In the genomic region with DNA sequence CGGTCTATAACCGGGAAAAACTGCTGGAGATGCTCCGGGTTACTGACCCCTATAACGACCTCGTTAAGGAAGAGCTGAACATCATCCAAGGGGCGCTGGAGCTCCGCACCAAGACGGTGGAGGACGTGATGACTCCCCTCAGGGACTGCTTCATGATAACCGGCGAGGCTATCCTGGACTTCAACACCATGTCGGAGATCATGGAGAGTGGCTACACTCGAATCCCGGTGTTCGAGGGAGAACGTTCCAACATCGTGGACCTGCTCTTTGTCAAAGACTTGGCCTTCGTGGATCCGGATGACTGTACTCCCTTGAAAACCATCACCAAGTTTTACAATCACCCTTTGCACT, we compare ENCODE assay signal across 8 mouse cellular contexts. TPM values are rescaled to one million over a fixed set of nuclear protein-coding genes. Genes with fewer than 3 reads are reported as not detected.
DNase-seq lines count a peak whose midpoint lies in the region; ATAC-seq lines count a peak whose summit lies in the region.

No protein-coding gene starts in this region.

- H3K4me1 ChIP-seq in heart, embryonic 16.5 days (ENCODE audit: control insufficient read depth, insufficient read depth, low read length) = 0 out of 2 replicates have a peak, but pooled peaks cover 9% of the 10 kb centered on the region
- H3K4me1 ChIP-seq in liver, embryonic 16.5 days (ENCODE audit: control insufficient read depth, low read depth, low read length) = peaks cover 34% of the 10 kb centered on the region

- no peaks in the 10 kb centered on the region for H3K9me3 ChIP-seq in heart, embryonic 16.5 days (replicated peaks; ENCODE audit: control insufficient read depth, low read length)
- no peaks in the 10 kb centered on the region for H3K9me3 ChIP-seq in liver, embryonic 16.5 days (replicated peaks; ENCODE audit: control insufficient read depth, low read length)

- H3K27ac ChIP-seq in heart, embryonic 16.5 days (ENCODE audit: low read length) = no peak overlapping the region
- no peak overlapping the region for H3K27ac ChIP-seq in liver, embryonic 16.5 days (ENCODE audit: low read length)

- peak overlapping the region; percentile 85 for H3K4me3 ChIP-seq in heart, embryonic 16.5 days (ENCODE audit: low read length)
- H3K4me3 ChIP-seq in liver, embryonic 16.5 days (ENCODE audit: low read depth, low read length) = peak overlapping the region; percentile 99

- intact Hi-C loops in gastrocnemius, postnatal 14 days (cut with DNase I; ENCODE audit: low total_unique reads) = no loop called here

- H3K36me3 ChIP-seq in heart, embryonic 16.5 days (ENCODE audit: control insufficient read depth, insufficient read depth) = no peaks in the 10 kb centered on the region
- no peaks in the 10 kb centered on the region for H3K36me3 ChIP-seq in liver, embryonic 16.5 days (ENCODE audit: control insufficient read depth, insufficient read depth)

- no peak for ATAC-seq in heart, embryonic 16.5 days (replicated peaks; ENCODE audit: extremely low read depth, insufficient read depth, low FRiP score)
- ATAC-seq in liver, embryonic 16.5 days (ENCODE audit: low read depth) = no peak

- peak; percentile 39 for DNase-seq in embryo, embryonic 10 days (ENCODE audit: low spot score)
- DNase-seq in embryo, embryonic 10.5 days (ENCODE audit: low spot score) = no peak
- DNase-seq in right cerebral cortex, adult 2 months (ENCODE audit: low spot score in 2 of 2) = peak; percentile 22 to 23
- no peak for DNase-seq in right cerebral cortex, postnatal 25 days
- no peak for DNase-seq in urinary bladder, postnatal 10 days (ENCODE audit: low spot score)
- DNase-seq in gastrocnemius, postnatal 14 days = no peak

- 3% methylated on average over 19 of the region's 19 CpGs for WGBS in heart, embryonic 16.5 days
- 2% methylated on average over 19 of the region's 19 CpGs for WGBS in liver, embryonic 16.5 days (ENCODE audit: insufficient replicate concordance)

- no peaks in the 10 kb centered on the region for H3K27me3 ChIP-seq in heart, embryonic 16.5 days (ENCODE audit: control insufficient read depth, insufficient read depth, low read length)
- H3K27me3 ChIP-seq in liver, embryonic 16.5 days (ENCODE audit: control insufficient read depth, insufficient read depth, low read depth, low read length) = peaks cover 14% of the 10 kb centered on the region; the same call in 1 of the 2 replicates

- peak overlapping the region; percentile 84 for H3K9ac ChIP-seq in heart, embryonic 16.5 days (ENCODE audit: low read length)
- peak overlapping the region; percentile 87 for H3K9ac ChIP-seq in liver, embryonic 16.5 days (ENCODE audit: low read depth, low read length)

- peak overlapping the region; percentile 98 for H3K4me2 ChIP-seq in heart, embryonic 16.5 days (ENCODE audit: low read depth, low read length)
- peak overlapping the region; percentile 100 for H3K4me2 ChIP-seq in liver, embryonic 16.5 days (ENCODE audit: low read depth, low read length)

RNA-seq across cellular contexts. Expression of a gene that starts 1.6 kb away (rescaled TPM):
- polyA plus RNA-seq in heart, embryonic 16.5 days (2015; fragmentation: Nextera tagmentation; extraction: Ambion mirVana) = 1.9 and 2.7 TPM in 2 replicates
- polyA plus RNA-seq in liver, embryonic 16.5 days (2015; fragmentation: Nextera tagmentation; extraction: Ambion mirVana) = 1.2 and 1.4 TPM in 2 replicates
- 1 to 10 TPM; 4.0 to 4.1 TPM for total RNA-seq in gastrocnemius, postnatal 14 days (2021)

RNA-seq across cellular contexts. Expression of a gene that starts 55.7 kb away (rescaled TPM):
- polyA plus RNA-seq in heart, embryonic 16.5 days (2015; fragmentation: Nextera tagmentation; extraction: Ambion mirVana) = 46.7 and 52.1 TPM in 2 replicates
- polyA plus RNA-seq in liver, embryonic 16.5 days (2015; fragmentation: Nextera tagmentation; extraction: Ambion mirVana) = 18.2 and 18.6 TPM in 2 replicates
- total RNA-seq in gastrocnemius, postnatal 14 days (2021) = 10 to 100 TPM; 68.1 to 80.9 TPM

Comparison
In these comparisons a context has a peak if more than half of its experiments do, and no peak if none do; other contexts are left out.
1. DNase-seq: peak in embryo, embryonic 10 days (single experiment) and right cerebral cortex, adult 2 months (2 of 2); none in embryo, embryonic 10.5 days (single experiment), right cerebral cortex, postnatal 25 days (single experiment), urinary bladder, postnatal 10 days (single experiment) and gastrocnemius, postnatal 14 days (single experiment).